Mouse (Mus musculus): Measurements from ENCODE around the gene Ubr4. TPM values are rescaled to one million over a fixed set of nuclear protein-coding genes. Genes with fewer than 3 reads are reported as not detected.

The Ubr4 gene
- polyA plus RNA-seq, 1 experiment from 2014 or later: 97.3 TPM

DNA sequence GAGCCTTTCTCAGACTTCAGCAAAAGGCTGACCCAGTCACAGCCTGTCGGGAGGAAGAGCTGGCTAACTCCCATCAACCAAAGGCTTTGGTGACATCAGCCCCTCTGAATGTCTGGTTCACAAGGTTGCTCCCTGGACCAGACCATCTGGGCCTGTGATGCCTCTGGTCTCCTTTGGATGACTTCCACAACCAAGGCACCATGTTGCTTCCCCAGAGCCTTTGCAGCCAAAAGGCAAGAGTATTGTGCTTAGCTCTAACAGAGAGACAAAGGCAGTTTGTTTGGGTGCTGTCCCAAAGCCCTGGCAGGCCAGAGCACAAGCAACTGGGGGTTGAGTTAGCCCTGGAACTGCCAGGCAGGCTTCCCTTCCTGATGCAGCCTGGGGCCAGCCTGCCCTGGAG, 137.5 kb downstream of the Ubr4 start:
- H3K36me3 ChIP-seq (ENCODE audit: control insufficient read depth, insufficient read depth, low read length): peaks cover 70% of the 10 kb centered on the region
- H3K27ac ChIP-seq (replicated peaks; ENCODE audit: low read depth, low read length): no peak overlapping the region
- WGBS: 74% methylated on average over 1 of the region's 1 CpGs
- H3K9ac ChIP-seq (replicated peaks; ENCODE audit: low read length): no peak overlapping the region
- ATAC-seq (ENCODE audit: low FRiP score, low TSS enrichment) (no peak), DNase-seq (no peak)
- no peak overlapping the region for H3K4me3 ChIP-seq (replicated peaks; ENCODE audit: low read depth, low read length)
- H3K9me3 ChIP-seq (ENCODE audit: control insufficient read depth, low read length): no peaks in the 10 kb centered on the region
- no peaks in the 10 kb centered on the region for H3K4me1 ChIP-seq (ENCODE audit: control insufficient read depth, insufficient read depth, low read length)
- no peak overlapping the region for H3K4me2 ChIP-seq (ENCODE audit: low read length)
- no peaks in the 10 kb centered on the region for H3K27me3 ChIP-seq (ENCODE audit: control insufficient read depth, insufficient read depth, low read length)

DNA sequence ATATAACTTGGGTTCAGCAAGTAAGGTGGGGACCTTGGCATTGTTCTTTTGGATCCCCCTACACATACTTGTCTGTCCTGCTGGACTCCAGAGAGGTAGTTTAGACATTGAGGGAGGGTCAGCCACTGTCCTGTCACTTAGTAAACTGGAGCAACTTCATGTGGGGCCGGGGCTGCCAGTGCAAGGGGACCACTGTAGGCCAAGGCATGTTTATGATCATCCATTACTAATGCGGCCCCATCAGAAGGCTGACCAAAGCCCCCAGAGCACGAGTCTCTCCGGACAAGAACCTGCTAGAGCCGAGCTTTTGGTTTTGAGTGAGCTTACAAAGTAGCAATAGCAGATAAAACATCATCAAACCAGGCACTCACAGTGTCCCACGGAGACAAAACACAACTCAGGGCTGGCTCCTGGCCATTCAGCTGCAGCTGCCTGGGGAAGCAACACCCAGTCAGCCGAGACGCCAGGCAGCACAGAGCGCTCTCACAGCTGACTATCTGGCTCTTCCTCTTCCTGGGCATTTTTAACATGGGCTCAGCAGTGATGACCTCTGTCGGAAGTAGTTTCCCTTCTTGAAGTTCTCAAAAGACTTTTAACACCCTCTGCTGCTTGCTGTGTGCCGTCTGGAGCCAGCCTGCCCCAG, 138.1 kb downstream of the Ubr4 start:
- H3K36me3 ChIP-seq (ENCODE audit: control insufficient read depth, insufficient read depth, low read length): peaks cover 64% of the 10 kb centered on the region
- WGBS: 82% methylated on average over 11 of the region's 11 CpGs
- no peak for DNase-seq

DNA sequence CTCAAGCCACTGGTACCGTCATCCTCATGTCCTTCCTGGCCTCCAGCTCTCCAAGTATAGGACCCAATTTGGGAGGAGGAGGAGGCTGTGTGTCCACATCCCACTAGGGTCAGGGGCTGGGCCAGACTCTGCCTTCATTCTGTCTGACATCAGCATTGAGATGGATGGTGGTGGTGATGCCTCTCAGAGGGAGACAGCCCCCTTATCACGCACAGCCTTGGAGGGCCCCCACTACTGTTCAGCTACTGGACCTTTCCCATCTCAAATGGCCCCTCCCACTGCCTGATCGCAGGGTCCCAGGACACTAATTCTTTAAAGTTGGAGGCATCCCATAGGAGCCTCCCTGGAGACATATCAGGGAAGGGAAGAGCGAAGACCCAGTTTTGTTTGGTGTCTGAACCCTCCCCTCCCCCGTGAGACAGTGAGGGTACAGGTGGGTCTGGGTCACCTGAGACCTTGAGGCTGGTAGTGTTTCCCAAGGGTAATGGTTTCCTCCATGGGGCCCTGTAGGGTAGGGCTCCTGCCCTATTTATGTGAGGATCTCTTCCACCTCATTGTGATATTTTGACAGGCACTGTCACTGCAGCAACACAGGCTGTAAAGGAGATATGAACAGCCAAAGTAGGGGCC, 139.2 kb downstream of the Ubr4 start:
- Histone ChIP-seq H3K9me3 (ENCODE audit: control insufficient read depth, low read length) (no peaks in the 10 kb centered on the region), H3K27ac (replicated peaks; ENCODE audit: low read depth, low read length) (no peak overlapping the region), H3K27me3 (ENCODE audit: control insufficient read depth, insufficient read depth, low read length) (no peaks in the 10 kb centered on the region), H3K4me2 (ENCODE audit: low read length) (no peak overlapping the region), H3K9ac (replicated peaks; ENCODE audit: low read length) (no peak overlapping the region), H3K4me1 (ENCODE audit: control insufficient read depth, insufficient read depth, low read length) (no peaks in the 10 kb centered on the region), H3K36me3 (ENCODE audit: control insufficient read depth, insufficient read depth, low read length) (peaks cover 54% of the 10 kb centered on the region), H3K4me3 (replicated peaks; ENCODE audit: low read depth, low read length) (no peak overlapping the region)
- DNase-seq: no peak
- ATAC-seq (ENCODE audit: low FRiP score, low TSS enrichment): no peak
- WGBS: 92% methylated on average over 5 of the region's 5 CpGs

More for the DNA sequence above, 138.1 kb downstream of the Ubr4 start:
- Histone ChIP-seq H3K4me1 (ENCODE audit: control insufficient read depth, insufficient read depth, low read length) (no peaks in the 10 kb centered on the region), H3K9me3 (ENCODE audit: control insufficient read depth, low read length) (no peaks in the 10 kb centered on the region), H3K27ac (replicated peaks; ENCODE audit: low read depth, low read length) (no peak overlapping the region), H3K9ac (replicated peaks; ENCODE audit: low read length) (no peak overlapping the region), H3K27me3 (ENCODE audit: control insufficient read depth, insufficient read depth, low read length) (no peaks in the 10 kb centered on the region), H3K4me2 (ENCODE audit: low read length) (no peak overlapping the region), H3K4me3 (replicated peaks; ENCODE audit: low read depth, low read length) (no peak overlapping the region)
- no peak for ATAC-seq (ENCODE audit: low FRiP score, low TSS enrichment)

DNA sequence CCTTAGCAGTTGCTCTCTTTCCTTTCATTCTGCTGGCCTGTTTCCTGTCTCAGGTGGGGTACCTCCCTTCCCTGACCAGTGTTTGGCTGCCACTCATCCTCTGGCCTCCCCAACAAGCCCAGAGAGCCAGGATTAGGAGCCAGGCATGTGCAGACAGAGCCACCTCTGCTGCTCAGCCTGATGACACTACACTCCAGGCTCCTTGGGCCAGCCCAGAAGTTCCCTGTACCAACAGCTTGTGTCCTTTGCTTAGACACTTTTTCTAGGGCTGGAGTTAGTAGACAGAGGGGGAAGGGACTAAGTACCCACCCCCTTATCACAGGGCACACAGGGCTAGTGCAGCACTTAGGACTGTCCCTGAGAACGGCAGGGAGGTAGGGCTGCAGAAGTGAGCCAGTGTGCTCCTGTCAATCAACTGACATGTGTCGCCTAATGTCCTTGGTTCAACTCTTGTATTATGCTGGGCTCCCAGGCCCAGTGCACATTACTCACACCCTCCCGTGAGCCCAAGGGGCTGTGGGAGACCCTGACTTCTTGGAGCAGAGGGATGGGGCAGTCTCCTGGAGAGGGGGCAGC, 139.9 kb downstream of the Ubr4 start:
- Histone ChIP-seq H3K4me1 (ENCODE audit: control insufficient read depth, insufficient read depth, low read length) (no peaks in the 10 kb centered on the region), H3K9me3 (ENCODE audit: control insufficient read depth, low read length) (no peaks in the 10 kb centered on the region), H3K36me3 (ENCODE audit: control insufficient read depth, insufficient read depth, low read length) (peaks cover 49% of the 10 kb centered on the region), H3K9ac (replicated peaks; ENCODE audit: low read length) (no peak overlapping the region), H3K4me3 (replicated peaks; ENCODE audit: low read depth, low read length) (no peak overlapping the region), H3K4me2 (ENCODE audit: low read length) (no peak overlapping the region), H3K27me3 (ENCODE audit: control insufficient read depth, insufficient read depth, low read length) (no peaks in the 10 kb centered on the region), H3K27ac (replicated peaks; ENCODE audit: low read depth, low read length) (no peak overlapping the region)
- 40% methylated on average over 3 of the region's 3 CpGs for WGBS
- ATAC-seq (ENCODE audit: low FRiP score, low TSS enrichment): no peak
- no peak for DNase-seq

DNA sequence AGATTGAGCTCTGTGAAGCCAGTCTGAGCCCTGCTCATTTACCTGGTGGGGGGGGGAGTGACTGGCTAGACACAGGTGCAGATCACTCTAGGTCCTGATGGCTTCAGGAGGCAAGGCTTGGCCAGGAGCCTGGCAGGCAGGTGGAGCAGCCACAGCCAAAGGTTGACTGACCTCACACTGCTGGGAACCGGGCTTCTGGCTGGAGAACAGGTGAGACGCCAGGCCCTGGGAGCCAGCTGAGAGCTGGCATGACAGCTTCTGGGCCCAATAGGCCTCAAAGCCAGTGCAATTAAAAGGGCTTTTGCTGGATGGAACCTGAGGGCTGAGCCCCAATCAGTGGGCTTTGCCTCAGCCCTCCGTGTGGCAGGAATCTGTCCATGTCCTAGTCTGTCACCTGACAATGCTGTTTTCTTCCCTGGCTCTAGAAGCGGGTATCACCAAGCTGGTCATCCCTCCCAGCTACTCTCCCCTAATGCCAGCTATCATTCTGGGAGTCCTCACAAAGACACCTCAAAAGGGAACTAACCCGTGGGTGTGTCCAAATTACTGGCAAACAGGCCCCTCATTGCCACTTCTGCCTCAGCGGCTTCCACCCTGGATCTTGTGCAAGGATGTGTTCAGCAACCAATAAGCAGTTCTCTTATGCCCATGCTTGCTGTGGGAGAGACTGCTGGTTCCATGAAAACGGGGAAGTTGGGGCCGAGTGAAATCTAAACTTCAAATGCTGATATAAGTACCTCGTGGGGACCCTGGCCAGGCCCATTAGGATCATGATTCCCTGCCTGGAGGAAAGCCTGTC, 141.0 kb downstream of the Ubr4 start:
- no peak overlapping the region for H3K4me2 ChIP-seq (ENCODE audit: low read length)
- H3K36me3 ChIP-seq (ENCODE audit: control insufficient read depth, insufficient read depth, low read length): peaks cover 38% of the 10 kb centered on the region
- DNase-seq (no peak), ATAC-seq (ENCODE audit: low FRiP score, low TSS enrichment) (no peak)
- 80% methylated on average over 9 of the region's 9 CpGs for WGBS
- H3K9me3 ChIP-seq (ENCODE audit: control insufficient read depth, low read length): no peaks in the 10 kb centered on the region
- H3K4me1 ChIP-seq (ENCODE audit: control insufficient read depth, insufficient read depth, low read length): no peaks in the 10 kb centered on the region
- no peak overlapping the region for H3K4me3 ChIP-seq (replicated peaks; ENCODE audit: low read depth, low read length)
- no peaks in the 10 kb centered on the region for H3K27me3 ChIP-seq (ENCODE audit: control insufficient read depth, insufficient read depth, low read length)
- H3K27ac ChIP-seq (replicated peaks; ENCODE audit: low read depth, low read length): no peak overlapping the region
- no peak overlapping the region for H3K9ac ChIP-seq (replicated peaks; ENCODE audit: low read length)

DNA sequence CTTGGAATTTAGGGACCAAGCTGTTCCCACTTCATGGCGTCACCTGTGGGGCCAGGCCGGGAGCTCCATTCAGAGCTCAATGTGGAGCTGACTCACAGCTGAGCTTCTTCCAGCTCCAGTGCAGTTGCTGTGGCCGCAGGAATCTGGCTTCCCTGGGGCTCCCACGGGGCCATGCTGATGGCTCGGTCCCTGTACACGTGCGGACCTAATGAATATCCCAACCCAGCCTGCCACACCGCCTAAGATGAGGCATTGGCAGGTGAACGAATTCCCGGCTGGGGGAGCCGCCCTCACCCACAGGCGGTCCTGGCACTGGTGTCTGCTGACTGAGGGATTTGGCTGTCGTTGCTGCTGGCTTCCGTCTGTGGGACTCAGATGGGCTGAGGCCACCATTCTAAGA, 148.4 kb downstream of the Ubr4 start:
- no peak overlapping the region for H3K27ac ChIP-seq (replicated peaks; ENCODE audit: low read depth, low read length)
- no peak overlapping the region for H3K9ac ChIP-seq (replicated peaks; ENCODE audit: low read length)
- DNase-seq: no peak
- WGBS: 60% methylated on average over 14 of the region's 14 CpGs
- no peaks in the 10 kb centered on the region for H3K27me3 ChIP-seq (ENCODE audit: control insufficient read depth, insufficient read depth, low read length)
- no peak overlapping the region for H3K4me2 ChIP-seq (ENCODE audit: low read length)
- peaks cover 3% of the 10 kb centered on the region; the same call in 1 of the 2 replicates for H3K4me1 ChIP-seq (ENCODE audit: control insufficient read depth, insufficient read depth, low read length)
- no peak overlapping the region for H3K4me3 ChIP-seq (replicated peaks; ENCODE audit: low read depth, low read length)
- H3K36me3 ChIP-seq (ENCODE audit: control insufficient read depth, insufficient read depth, low read length): no peaks in the 10 kb centered on the region
- ATAC-seq (ENCODE audit: low FRiP score, low TSS enrichment): no peak
- peaks cover 5% of the 10 kb centered on the region; the same call in 1 of the 2 replicates for H3K9me3 ChIP-seq (ENCODE audit: control insufficient read depth, low read length)

DNA sequence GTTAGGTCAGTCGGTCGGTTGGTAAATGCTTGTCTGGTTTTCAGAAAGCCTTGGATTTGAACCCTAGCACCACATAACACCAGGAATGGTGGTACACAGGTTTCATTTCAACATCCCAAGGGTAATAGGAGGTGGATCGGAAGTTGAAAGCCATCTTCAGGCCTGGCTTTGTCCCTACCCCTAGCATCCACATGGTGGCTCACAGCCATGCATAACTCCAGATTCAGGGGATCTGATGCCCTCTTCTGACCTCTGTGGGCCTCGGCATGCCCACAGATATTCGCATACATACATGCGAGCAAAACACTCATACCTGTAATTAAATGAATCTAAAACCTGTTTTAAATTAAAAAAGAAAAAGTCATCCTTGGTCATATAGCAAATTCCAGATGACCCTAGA, 149.3 kb downstream of the Ubr4 start:
- Histone ChIP-seq H3K9ac (replicated peaks; ENCODE audit: low read length) (no peak overlapping the region), H3K4me3 (replicated peaks; ENCODE audit: low read depth, low read length) (no peak overlapping the region), H3K27ac (replicated peaks; ENCODE audit: low read depth, low read length) (no peak overlapping the region), H3K4me2 (ENCODE audit: low read length) (no peak overlapping the region), H3K27me3 (ENCODE audit: control insufficient read depth, insufficient read depth, low read length) (no peaks in the 10 kb centered on the region), H3K4me1 (ENCODE audit: control insufficient read depth, insufficient read depth, low read length) (peaks cover 3% of the 10 kb centered on the region; the same call in 1 of the 2 replicates), H3K36me3 (ENCODE audit: control insufficient read depth, insufficient read depth, low read length) (no peaks in the 10 kb centered on the region), H3K9me3 (ENCODE audit: control insufficient read depth, low read length) (peaks cover 5% of the 10 kb centered on the region; the same call in 1 of the 2 replicates)
- ATAC-seq (ENCODE audit: low FRiP score, low TSS enrichment) (no peak), DNase-seq (no peak)
- 79% methylated on average over 6 of the region's 6 CpGs for WGBS

DNA sequence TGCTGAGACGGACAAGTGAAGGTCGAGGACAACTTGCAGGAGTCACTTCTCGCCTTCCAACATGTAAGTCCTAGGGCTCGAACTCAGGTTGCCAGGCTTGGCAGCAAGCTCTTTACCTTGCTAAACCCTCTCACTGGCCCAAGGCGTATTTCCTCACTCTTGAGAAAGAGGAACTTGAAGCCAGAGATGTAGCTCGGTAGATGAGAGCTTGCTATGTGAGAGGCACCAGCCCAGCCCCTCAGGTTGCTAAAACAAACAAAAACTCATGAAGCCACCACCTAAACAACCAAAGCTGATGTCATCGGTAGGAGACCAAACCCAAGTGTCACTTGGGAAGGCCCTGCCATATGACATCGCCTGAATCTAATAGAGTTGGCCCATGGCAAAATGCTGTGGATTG, 151.5 kb downstream of the Ubr4 start:
- no peaks in the 10 kb centered on the region for H3K36me3 ChIP-seq (ENCODE audit: control insufficient read depth, insufficient read depth, low read length)
- ATAC-seq (ENCODE audit: low FRiP score, low TSS enrichment): no peak
- 90% methylated on average over 8 of the region's 8 CpGs for WGBS

More for the DNA sequence above, 151.5 kb downstream of the Ubr4 start:
- DNase-seq: no peak
- H3K9ac ChIP-seq (replicated peaks; ENCODE audit: low read length): no peak overlapping the region
- peaks cover 5% of the 10 kb centered on the region; the same call in 1 of the 2 replicates for H3K9me3 ChIP-seq (ENCODE audit: control insufficient read depth, low read length)
- no peak overlapping the region for H3K27ac ChIP-seq (replicated peaks; ENCODE audit: low read depth, low read length)
- H3K4me3 ChIP-seq (replicated peaks; ENCODE audit: low read depth, low read length): no peak overlapping the region
- H3K4me2 ChIP-seq (ENCODE audit: low read length): no peak overlapping the region
- peaks cover 3% of the 10 kb centered on the region; the same call in 1 of the 2 replicates for H3K4me1 ChIP-seq (ENCODE audit: control insufficient read depth, insufficient read depth, low read length)
- H3K27me3 ChIP-seq (ENCODE audit: control insufficient read depth, insufficient read depth, low read length): no peaks in the 10 kb centered on the region
